ENCODE assay signal across 23 mouse cellular contexts in genomic region chr12:37985352-37985751, GRCm38 (mm10).
DNase-seq lines count a peak whose midpoint lies in the region; ATAC-seq and TF ChIP-seq lines count a peak whose summit lies in the region.
"Had no signal": no experiment of that assay in that cellular context is flagged by ENCODE, and none has a peak within 500 bp of the region (broad histone marks: within the 10 kb centered on the region; RNA-seq: fewer than 3 reads in every experiment).

No protein-coding gene starts in this region.

- peak; percentile 28; the same call in 1 of the 2 replicates for ATAC-seq in lung, embryonic 14.5 days (ENCODE audit: insufficient read depth)
- ATAC-seq in lung, postnatal 0 days, result peak; percentile 84
- ATAC-seq: activated CD4-positive, CD25-positive, alpha-beta regulatory T cell, adult 4 months; CD4-positive, CD25-positive, alpha-beta regulatory T cell, adult 4 months; forebrain, embryonic 14.5 days; forebrain, postnatal 0 days had no signal

- no peak for TF ChIP-seq CTCF in lung, embryonic 14.5 days (IDR thresholded peaks at IDR 0.05; ENCODE audit: low read depth)
- TF ChIP-seq CTCF in lung, postnatal 0 days (IDR thresholded peaks at IDR 0.05), result no peak
- TF ChIP-seq CTCF in lung, adult 2 months (IDR thresholded peaks at IDR 0.05; ENCODE audit: insufficient read depth, low read length), result no peak

- no peaks in the 10 kb centered on the region for H3K36me3 ChIP-seq in lung, embryonic 14.5 days (ENCODE audit: insufficient read depth)
- H3K36me3 ChIP-seq in lung, postnatal 0 days (ENCODE audit: insufficient read depth, low read length), result no peaks in the 10 kb centered on the region
- H3K36me3 ChIP-seq: embryonic facial prominence, embryonic 12.5 days; embryonic facial prominence, embryonic 15.5 days; hindbrain, embryonic 12.5 days; hindbrain, embryonic 15.5 days had no signal

- H3K4me1 ChIP-seq in lung, embryonic 14.5 days (ENCODE audit: insufficient read depth), result no peaks in the 10 kb centered on the region
- H3K4me1 ChIP-seq in lung, postnatal 0 days (ENCODE audit: insufficient read depth, low read depth, low read length), result no peaks in the 10 kb centered on the region
- no peaks in the 10 kb centered on the region; the same call in 1 of the 2 replicates for H3K4me1 ChIP-seq in lung, adult 2 months (ENCODE audit: control insufficient read depth, insufficient read depth, low read length)
- H3K4me1 ChIP-seq: embryonic facial prominence, embryonic 12.5 days; embryonic facial prominence, embryonic 15.5 days; hindbrain, embryonic 12.5 days; hindbrain, embryonic 15.5 days had no signal

- WGBS in lung, embryonic 14.5 days, result 52% methylated on average over 1 of the region's 1 CpGs
- WGBS in lung, postnatal 0 days, result 56% methylated on average over 1 of the region's 1 CpGs
- WGBS in lung, adult 2 months, result 23% methylated on average over 1 of the region's 1 CpGs

- TF ChIP-seq POLR2A in lung, adult 2 months (IDR thresholded peaks at IDR 0.05; ENCODE audit: borderline replicate concordance, extremely low read depth, low read depth, low read length), result no peak

- peak; percentile 98 for TF ChIP-seq EP300 in lung, postnatal 0 days (IDR thresholded peaks at IDR 0.05)

- H3K9me3 ChIP-seq in lung, embryonic 14.5 days (ENCODE audit: low read depth, low read length), result no peaks in the 10 kb centered on the region
- no peaks in the 10 kb centered on the region for H3K9me3 ChIP-seq in lung, postnatal 0 days (ENCODE audit: low read length)
- H3K9me3 ChIP-seq: embryonic facial prominence, embryonic 12.5 days; embryonic facial prominence, embryonic 15.5 days; hindbrain, embryonic 12.5 days; hindbrain, embryonic 15.5 days had no signal

- H3K4me3 ChIP-seq in lung, embryonic 14.5 days (ENCODE audit: low read depth, low read length), result no peak overlapping the region
- H3K4me3 ChIP-seq in lung, postnatal 0 days (ENCODE audit: low read depth, low read length), result no peak overlapping the region
- no peak overlapping the region for H3K4me3 ChIP-seq in lung, adult 2 months (replicated peaks; ENCODE audit: extremely low read depth, low read depth, low read length)
- H3K4me3 ChIP-seq: embryonic facial prominence, embryonic 12.5 days; embryonic facial prominence, embryonic 15.5 days; gastrocnemius, adult 2 months; hindbrain, embryonic 12.5 days; hindbrain, embryonic 15.5 days had no signal

- no peaks in the 10 kb centered on the region for H3K27me3 ChIP-seq in lung, embryonic 14.5 days (ENCODE audit: insufficient read depth, low read length)
- H3K27me3 ChIP-seq in lung, postnatal 0 days (replicated peaks; ENCODE audit: insufficient read depth, low read length), result no peaks in the 10 kb centered on the region
- H3K27me3 ChIP-seq: embryonic facial prominence, embryonic 12.5 days; embryonic facial prominence, embryonic 15.5 days; hindbrain, embryonic 12.5 days; hindbrain, embryonic 15.5 days had no signal

- H3K9ac ChIP-seq in lung, embryonic 14.5 days, result no peak overlapping the region
- H3K9ac ChIP-seq in lung, postnatal 0 days (replicated peaks; ENCODE audit: low read depth), result no peak overlapping the region
- H3K9ac ChIP-seq: embryonic facial prominence, embryonic 12.5 days; embryonic facial prominence, embryonic 15.5 days; forebrain, postnatal 0 days; hindbrain, embryonic 12.5 days; hindbrain, embryonic 15.5 days had no signal

- no peak overlapping the region for H3K4me2 ChIP-seq in lung, embryonic 14.5 days
- H3K4me2 ChIP-seq in lung, postnatal 0 days (replicated peaks; ENCODE audit: low read depth, low read length), result no peak overlapping the region
- H3K4me2 ChIP-seq: embryonic facial prominence, embryonic 12.5 days; embryonic facial prominence, embryonic 15.5 days; heart, embryonic 11.5 days; hindbrain, embryonic 12.5 days; hindbrain, embryonic 15.5 days had no signal

- no peak overlapping the region for H3K27ac ChIP-seq in lung, embryonic 14.5 days (ENCODE audit: low read depth)
- H3K27ac ChIP-seq in lung, postnatal 0 days (ENCODE audit: low read length), result no peak overlapping the region
- H3K27ac ChIP-seq: embryonic facial prominence, embryonic 12.5 days; embryonic facial prominence, embryonic 15.5 days; gastrocnemius, adult 2 months; hindbrain, embryonic 12.5 days; hindbrain, embryonic 15.5 days had no signal

- peak; percentile 23 for DNase-seq in lung, embryonic 14.5 days
- DNase-seq in lung, postnatal 14 days, result no peak
- DNase-seq in lung, postnatal 0 days (ENCODE audit: low spot score), result peak; percentile 32
- DNase-seq in lung, adult 2 months, result no peak
- peak; percentile 49 for DNase-seq in Muller cell, postnatal 12 days (ENCODE audit: inconsistent ontology term)
- DNase-seq in cerebellum, adult 11 months, result no peak
- DNase-seq: adrenal gland, adult 8-10 months; adrenal gland, postnatal 25 days; cerebellum, adult 18-20 months; cerebellum, adult 9-10 months; cerebellum, postnatal 14 days; forebrain, postnatal 0 days; gastrocnemius, adult 2 months; gastrocnemius, postnatal 14 days; heart, adult 11 months had no signal

Comparison
In these comparisons a context has a peak if more than half of its experiments do, and no peak if none do; other contexts are left out.
1. DNase-seq: peak in lung, embryonic 14.5 days (single experiment), lung, postnatal 0 days (single experiment) and Muller cell, postnatal 12 days (single experiment); none in lung, postnatal 14 days (single experiment), lung, adult 2 months (single experiment) and cerebellum, adult 11 months (single experiment).